Mouse (Mus musculus) thymus, postnatal 0 days (tissue): ENCODE results near the gene Usp12. TPM values are rescaled to one million over a fixed set of nuclear protein-coding genes. Genes with fewer than 3 reads are reported as not detected.

Experiments used
- DNase-seq: peaks from one replicate; pipeline ENCODE4 v3.0.0-alpha.2; 2015; ENCODE audit warnings: low spot score
- polyA plus RNA-seq: library from polyadenylated mRNA; unstranded; fragments of >200 nt; fragmentation: Nextera tagmentation; extraction: Ambion mirVana; gene quantifications from 2 replicates; pipeline ENCODE4 v1.2.1, GENCODE M21; 2015

Usp12 gene
- polyA plus RNA-seq, 1 experiment from 2014 or later = 11.5 TPM

DNA sequence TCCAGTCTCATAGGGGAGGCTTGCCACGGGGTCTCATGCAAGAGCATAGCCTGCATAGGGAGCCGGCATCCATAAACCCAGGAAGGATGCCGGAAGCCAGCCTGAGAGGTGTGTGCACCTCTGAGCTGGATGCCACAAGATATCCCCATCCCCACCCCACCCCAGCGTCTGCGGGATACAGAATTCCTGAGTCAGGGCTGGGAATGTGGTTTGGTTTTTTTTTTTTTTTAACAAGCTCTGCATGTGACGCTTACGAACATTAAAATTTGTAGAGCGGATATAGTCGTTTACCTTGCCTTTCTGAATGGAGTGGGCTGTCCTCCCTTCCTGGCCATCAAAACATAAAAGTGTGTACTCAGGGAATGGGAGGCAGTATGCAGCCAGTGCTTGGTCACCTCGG lies 94.7 kb downstream of the Usp12 start:
- DNase-seq = no peak

DNA sequence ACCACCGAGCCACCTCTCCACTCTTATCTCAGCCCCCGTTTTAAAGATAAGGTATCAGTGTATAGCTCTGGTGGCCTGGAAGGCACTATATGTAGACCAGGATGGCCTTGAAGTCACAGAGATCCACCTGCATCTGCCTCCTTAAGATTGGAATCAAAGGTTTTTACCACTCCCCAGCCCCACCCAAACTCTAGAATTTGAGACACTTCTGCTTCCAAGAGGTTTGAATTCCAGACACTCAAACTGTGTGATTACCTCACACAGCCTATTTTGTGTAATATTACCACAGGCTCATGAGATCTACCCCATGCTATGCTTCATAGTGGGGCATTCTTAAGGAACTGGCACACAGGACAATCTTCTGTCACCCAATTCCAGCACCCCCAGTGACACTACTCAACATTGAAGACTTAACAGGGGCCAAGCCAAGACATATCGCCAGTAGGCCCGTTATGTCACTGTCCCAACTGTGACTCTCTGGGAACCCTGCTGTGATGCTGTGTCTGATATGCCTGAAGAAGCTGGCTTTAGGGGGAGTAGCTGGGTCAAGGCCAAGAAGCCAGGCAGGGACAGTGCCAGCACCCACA lies 95.3 kb downstream of the Usp12 start:
- no peak for DNase-seq

DNA sequence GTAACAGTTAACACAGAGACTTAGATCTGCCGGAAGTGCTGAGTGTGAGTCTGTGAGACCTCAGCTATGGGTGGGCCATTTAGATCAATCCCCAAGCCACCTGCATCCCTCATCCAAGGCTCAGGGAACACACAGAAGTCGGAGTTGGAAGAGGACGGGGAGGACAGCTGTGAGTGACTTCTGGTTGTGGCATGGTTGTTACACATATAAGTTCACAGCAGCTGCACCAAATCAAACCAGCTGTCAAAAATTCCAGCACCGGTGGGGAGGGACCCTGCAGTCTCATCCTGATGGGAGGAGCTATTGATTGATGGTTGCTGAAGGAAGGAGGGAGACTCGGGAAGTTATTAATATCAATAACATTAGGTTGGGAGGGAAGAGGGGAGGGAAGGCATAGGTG lies 99.3 kb downstream of the Usp12 start:
- no peak for DNase-seq

DNA sequence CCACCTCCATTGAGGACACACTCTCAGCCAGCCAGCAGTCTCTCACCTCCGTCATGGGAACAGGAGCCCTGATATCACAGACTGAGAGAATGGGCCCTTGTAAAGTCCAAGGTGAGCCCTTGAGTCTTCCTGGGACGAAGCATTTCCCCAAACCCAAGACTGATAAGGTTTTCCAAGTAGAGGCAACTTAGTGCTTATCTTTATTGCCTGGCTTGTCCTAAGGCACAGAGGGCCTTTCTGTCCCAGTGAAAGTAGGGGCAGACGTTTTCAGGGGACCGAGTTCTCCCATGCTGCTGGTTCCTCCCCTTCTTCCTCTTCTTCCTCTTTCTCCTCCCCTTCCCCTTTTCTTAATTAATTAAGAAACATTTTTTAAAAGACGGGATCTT lies 101.8 kb downstream of the Usp12 start:
- no peak for DNase-seq

DNA sequence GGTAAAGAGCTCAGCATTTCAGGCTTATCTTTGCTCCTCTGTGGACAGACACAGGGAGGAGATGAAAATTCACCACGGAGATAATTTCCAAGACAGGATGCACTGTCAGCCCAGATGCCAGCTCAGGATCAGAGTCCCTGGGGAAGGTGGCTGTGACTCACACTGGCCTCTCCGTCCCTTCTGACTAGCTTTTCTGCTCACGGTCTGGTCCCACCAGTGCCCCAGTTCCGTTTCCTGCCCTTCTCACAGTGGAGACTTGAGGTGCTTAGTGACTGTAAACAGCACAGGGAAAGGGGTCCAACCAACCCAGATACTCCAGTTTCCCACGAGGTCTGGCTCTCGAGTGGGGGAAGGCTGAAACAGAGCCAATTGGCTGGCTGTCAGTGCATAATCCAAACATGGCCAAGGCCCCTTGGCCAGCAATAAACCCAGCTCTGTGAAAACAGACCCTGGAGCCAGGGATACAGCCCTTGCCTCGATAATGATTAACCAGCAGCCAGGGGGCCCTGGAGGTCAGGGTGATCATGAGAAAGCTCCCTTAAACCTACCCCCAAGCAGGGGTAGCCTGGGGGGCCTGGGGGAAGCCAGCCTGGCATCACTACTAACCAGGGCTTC lies 102.3 kb downstream of the Usp12 start:
- no peak for DNase-seq

DNA sequence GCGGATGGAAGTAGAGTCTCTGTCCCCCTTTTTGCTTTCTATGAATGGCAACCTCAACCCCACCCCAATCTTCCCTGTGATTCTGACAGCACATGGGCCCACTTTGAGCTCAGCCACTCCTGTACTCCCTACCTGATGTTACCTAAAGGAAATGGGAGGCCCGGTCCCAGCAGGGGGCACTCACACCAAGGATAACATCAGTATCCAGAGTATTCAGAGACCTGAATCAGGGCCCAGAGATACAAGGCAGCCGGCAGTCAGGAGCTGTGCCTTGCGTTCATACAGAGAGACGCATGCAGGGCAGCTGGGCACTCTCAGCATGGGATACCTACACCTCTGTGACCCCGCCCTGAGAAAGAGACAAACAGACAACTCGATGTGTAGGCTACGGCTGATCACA lies 103.1 kb downstream of the Usp12 start:
- no peak for DNase-seq

DNA sequence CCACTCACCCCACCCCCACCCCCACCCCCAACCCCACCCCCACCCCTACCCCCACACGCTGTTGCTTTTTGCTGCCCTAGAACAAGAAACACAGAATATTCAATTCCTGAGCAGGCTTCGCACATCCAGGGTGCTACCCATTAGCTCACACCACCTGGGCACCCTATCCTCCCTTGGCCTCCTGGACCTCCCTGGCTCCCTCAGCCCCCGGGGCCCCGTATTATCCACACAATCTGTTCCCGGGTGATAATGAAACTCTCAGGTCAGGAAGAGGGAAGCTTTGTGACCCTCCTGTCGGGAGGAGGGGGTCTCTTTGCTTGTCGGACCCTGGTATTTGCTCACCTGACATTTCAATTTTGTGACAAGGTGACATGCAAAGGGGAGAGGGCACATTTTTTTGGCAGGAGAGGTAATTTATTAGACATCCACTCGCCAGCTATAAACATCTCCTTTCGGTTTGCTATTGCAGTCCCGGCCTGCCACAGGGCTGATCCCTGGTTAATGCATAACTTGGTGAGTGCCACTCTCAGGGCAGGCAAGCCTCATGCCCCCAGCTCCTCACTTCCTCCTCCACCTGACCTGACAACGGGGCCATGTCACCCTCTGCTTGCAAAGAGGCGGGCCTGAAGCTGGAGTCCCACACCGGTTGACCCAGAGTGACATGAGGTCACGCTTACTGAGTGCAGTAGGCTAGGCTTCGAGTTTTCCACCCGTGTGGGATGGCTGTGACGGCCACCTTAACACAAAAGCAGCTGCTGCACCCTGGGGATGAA lies 107.1 kb downstream of the Usp12 start:
- DNase-seq = no peak

DNA sequence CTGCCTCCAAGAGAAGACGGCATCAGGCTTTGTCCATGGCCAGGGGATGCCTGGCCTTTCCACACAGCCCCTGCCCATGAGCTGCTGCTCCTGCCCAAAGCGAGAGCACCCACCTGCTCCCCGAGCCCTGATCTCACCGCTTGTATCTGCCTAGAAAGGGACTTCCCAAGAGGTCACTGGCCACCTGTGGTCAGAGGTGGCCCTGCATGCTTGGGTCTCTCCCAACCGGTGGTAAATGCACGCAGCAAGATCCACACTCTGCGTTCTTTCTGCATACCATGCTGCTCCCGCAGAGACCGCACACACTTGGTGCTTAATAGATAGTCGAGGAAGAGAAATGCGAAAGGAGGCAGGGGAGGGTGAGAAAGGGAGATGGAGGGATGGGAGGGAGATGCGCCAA lies 107.9 kb downstream of the Usp12 start:
- DNase-seq = no peak

Other genes starting within 250 kb of the Usp12 start
- gene Gm3415, start 238.9 kb downstream of the Usp12 start, polyA plus RNA-seq = not detected in 2 replicates
- gene Gpr12, start 209.8 kb downstream of the Usp12 start, polyA plus RNA-seq = 0.26 TPM in 1 of 2 replicates, not detected in the other
- gene Rpl21, start 37.9 kb upstream of the Usp12 start, polyA plus RNA-seq = 656 and 659 TPM in 2 replicates
- gene Rasl11a, start 50.1 kb upstream of the Usp12 start, polyA plus RNA-seq = 8.5 and 8.6 TPM in 2 replicates
- gene Gtf3a, start 153.7 kb upstream of the Usp12 start, polyA plus RNA-seq = 150 and 156 TPM in 2 replicates
- 28.4 and 31.3 TPM in 2 replicates for gene Mtif3, start 168.8 kb upstream of the Usp12 start, polyA plus RNA-seq